Mouse (Mus musculus) forebrain, embryonic 12.5 days (tissue): ENCODE results near the gene P4hb. TPM values are rescaled to one million over a fixed set of nuclear protein-coding genes. Genes with fewer than 3 reads are reported as not detected.
"Not testable (repeated sequence)": the region's sequence is repeated elsewhere in the genome, so short reads cannot be mapped to it uniquely, and the experiment has no call there.

Experiments
- ATAC-seq: fragments of 200-750 bp; cut with Nextera tagmentation; 2 replicates; pipeline ENCODE4 v1.8.0; 2017; ENCODE audit warnings: moderate TSS enrichment; ENCODE audit not compliant: low FRiP score
- H3K27ac ChIP-seq: fragments of 300-500 bp; sonication (generic); 2 replicates; pipeline ENCODE4 v1.5.1; 2016; ENCODE audit warnings: mild to moderate bottlenecking
- H3K27me3 ChIP-seq: fragments of 300-500 bp; sonication (generic); 2 replicates; pipeline ENCODE4 v1.6.1; 2016; ENCODE audit warnings: mild to moderate bottlenecking
- H3K36me3 ChIP-seq: fragments of 300-500 bp; sonication (generic); replicated peaks from 2 replicates; pipeline ENCODE4 v1.6.1; 2016; ENCODE audit warnings: mild to moderate bottlenecking
- H3K4me1 ChIP-seq: fragments of 300-500 bp; sonication (generic); 2 replicates; pipeline ENCODE4 v1.6.1; 2016
- H3K4me2 ChIP-seq: fragments of 300-500 bp; sonication (generic); 2 replicates; pipeline ENCODE4 v1.6.1; 2016; ENCODE audit warnings: mild to moderate bottlenecking, moderate library complexity
- H3K4me3 ChIP-seq: fragments of 300-500 bp; sonication (generic); replicated peaks from 2 replicates; pipeline ENCODE4 v1.5.1; 2016; ENCODE audit warnings: mild to moderate bottlenecking
- H3K9ac ChIP-seq: fragments of 300-500 bp; sonication (generic); 2 replicates; pipeline ENCODE4 v1.6.1; 2016; ENCODE audit warnings: mild to moderate bottlenecking
- H3K9me3 ChIP-seq: fragments of 300-500 bp; sonication (generic); 2 replicates; pipeline ENCODE4 v1.6.1; 2016
- WGBS: fragments of 180-500 bp; shearing (Covaris S2); methylation state at CpG from one replicate; pipeline ENCODE4 v1.1.7; 2016; 5-methylcytosine and 5-hydroxymethylcytosine counted together
- polyA plus RNA-seq: library from polyadenylated mRNA; unstranded; fragments of >200 nt; fragmentation: Nextera tagmentation; extraction: Ambion mirVana; gene quantifications from 2 replicates; pipeline ENCODE4 v1.2.1, GENCODE M21; 2016

P4hb gene
- polyA plus RNA-seq, 1 experiment from 2014 or later = 362 TPM

DNA sequence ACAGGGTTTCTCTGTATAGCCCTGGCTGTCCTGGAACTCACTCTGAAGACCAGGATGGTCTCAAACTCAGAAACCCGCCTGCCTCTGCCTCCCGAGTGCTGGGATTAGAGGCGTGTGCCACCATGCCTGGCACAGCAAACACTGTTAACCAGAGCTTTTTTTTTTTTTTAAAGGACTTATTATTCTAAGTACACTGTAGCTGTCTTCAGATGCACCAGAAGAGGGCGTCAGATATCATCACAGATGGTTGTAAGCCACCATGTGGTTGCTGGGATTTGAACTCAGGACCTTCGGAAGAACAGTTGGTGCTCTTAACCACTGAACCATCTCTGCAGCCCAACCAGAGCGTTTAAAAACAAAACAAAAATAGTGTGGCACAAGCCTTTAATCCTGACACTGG lies 14.2 kb downstream of the P4hb start:
- H3K9ac ChIP-seq, H3K9me3 ChIP-seq, H3K27ac ChIP-seq, H3K4me1 ChIP-seq, H3K4me2 ChIP-seq, H3K27me3 ChIP-seq, ATAC-seq, H3K4me3 ChIP-seq: not testable (repeated sequence)
- H3K36me3 ChIP-seq = peaks cover 51% of the 10 kb centered on the region
- WGBS = 89% methylated on average over 6 of the region's 6 CpGs

DNA sequence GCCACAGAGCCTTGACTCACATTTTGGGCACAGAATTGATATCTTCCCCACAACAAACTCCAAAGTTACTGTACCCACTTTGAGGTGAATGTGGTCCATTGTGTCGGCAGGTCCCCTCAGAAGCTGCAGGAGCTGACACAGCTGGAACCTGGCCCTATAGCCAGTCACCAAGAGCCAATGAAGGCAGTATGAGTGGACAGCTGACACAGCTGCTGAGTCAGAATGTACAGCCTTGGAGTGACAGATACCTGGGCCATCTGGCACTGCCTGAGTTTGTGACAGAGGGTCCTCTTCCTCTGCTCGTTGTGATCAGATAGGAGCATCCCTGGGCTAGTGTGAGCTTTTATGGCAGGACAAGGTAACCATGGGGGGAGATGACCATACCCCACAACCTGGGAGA lies 17.8 kb downstream of the P4hb start:
- no peak overlapping the region for H3K4me2 ChIP-seq
- H3K9me3 ChIP-seq = peaks cover 4% of the 10 kb centered on the region; the same call in 1 of the 2 replicates
- H3K27ac ChIP-seq = no peak overlapping the region
- H3K36me3 ChIP-seq = peaks cover 15% of the 10 kb centered on the region
- H3K9ac ChIP-seq = no peak overlapping the region
- no peaks in the 10 kb centered on the region for H3K27me3 ChIP-seq
- WGBS = 71% methylated on average over 2 of the region's 2 CpGs
- ATAC-seq = no peak
- no peak overlapping the region for H3K4me3 ChIP-seq
- peaks cover 3% of the 10 kb centered on the region for H3K4me1 ChIP-seq

DNA sequence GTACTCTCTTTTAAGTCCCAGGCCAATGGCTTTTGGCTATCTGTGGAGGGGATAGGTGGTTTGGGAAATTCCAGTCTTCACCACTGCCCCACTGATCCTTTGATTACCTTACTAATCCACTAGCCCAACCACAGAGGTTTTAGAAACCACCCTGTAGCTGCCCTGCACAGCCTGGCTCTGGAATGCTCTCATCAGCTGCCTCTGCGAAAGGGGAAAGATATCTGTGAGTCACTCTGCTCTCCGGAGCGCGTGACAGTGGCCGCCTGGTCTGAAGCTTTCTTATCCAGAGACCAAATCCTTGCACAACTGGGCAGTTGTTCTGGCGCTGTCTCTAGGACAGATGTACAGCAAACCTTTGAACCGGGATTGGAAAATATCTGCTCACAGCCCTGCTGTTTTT lies 18.2 kb downstream of the P4hb start:
- WGBS = 84% methylated on average over 7 of the region's 7 CpGs
- Histone ChIP-seq H3K36me3 (peaks cover 11% of the 10 kb centered on the region), H3K9me3 (peaks cover 4% of the 10 kb centered on the region; the same call in 1 of the 2 replicates), H3K27me3 (no peaks in the 10 kb centered on the region), H3K4me2 (no peak overlapping the region), H3K4me1 (peaks cover 7% of the 10 kb centered on the region), H3K27ac (no peak overlapping the region), H3K4me3 (no peak overlapping the region), H3K9ac (no peak overlapping the region)
- no peak for ATAC-seq

DNA sequence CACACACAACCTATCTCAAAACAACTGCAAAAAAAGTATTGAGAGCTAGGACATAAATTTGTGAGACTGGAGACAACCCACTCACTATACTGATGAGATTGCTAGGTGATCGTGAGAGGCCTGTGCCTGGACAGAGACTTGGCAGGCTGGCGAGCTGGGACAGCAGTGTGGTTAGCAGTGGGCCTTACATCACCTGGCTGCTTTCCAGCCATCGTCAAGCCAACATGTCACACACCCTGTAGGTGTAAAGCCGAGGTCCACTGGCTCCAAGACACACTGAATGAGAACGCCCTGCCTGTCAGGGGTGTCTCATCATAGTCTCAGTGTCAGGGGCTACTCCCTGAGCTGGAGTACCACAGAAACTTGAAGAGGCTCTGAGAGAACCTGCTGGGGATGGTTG lies 20.3 kb downstream of the P4hb start:
- Histone ChIP-seq H3K4me1 (peaks cover 21% of the 10 kb centered on the region), H3K4me3 (no peak overlapping the region), H3K9me3 (peaks cover 4% of the 10 kb centered on the region; the same call in 1 of the 2 replicates), H3K27me3 (no peaks in the 10 kb centered on the region), H3K9ac (no peak overlapping the region), H3K4me2 (no peak overlapping the region), H3K27ac (no peak overlapping the region), H3K36me3 (no peaks in the 10 kb centered on the region)
- no peak for ATAC-seq
- WGBS = 79% methylated on average over 5 of the region's 5 CpGs

DNA sequence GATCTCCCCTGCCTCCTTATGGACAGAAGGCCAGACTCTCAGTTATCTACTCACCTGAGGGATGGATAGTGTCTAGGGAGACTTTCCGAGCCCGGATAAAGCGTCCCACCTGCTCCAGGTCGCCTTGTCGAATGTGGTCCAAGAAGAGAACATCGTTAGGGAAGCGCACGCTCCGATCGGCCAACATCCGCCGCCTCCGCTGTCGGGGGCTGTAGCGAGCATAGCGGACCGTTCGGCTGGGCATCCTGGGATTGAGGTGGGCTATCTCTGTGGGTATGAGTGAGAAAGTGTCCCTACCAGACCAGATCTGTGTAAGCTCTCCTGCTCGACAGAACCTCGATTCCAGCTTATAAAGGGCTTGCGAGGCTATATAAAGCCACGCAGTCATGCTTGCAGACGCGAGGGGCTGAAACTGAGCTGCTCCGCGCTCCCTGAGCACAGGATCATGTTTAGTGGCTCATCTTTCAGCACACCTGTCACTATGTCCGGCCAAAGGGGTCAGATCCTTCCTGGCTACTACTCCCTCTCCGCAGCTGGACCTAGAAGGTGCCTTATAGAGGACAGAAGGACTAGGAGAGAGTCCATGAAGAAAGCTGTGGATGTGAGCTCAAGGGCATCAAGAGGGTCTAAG lies 22.1 kb downstream of the P4hb start, which contains the start of gene Ppp1r27:
TSS of gene Ppp1r27 (minus strand) at position 323 of the 631 bp plus-strand sequence.
- Histone ChIP-seq H3K9ac (peak within 1 kb of the TSS; percentile 99), H3K4me2 (peak within 1 kb of the TSS; percentile 76), H3K27ac (peak within 1 kb of the TSS; percentile 63; the same call in 1 of the 2 replicates), H3K9me3 (no peaks in the 10 kb centered on the region), H3K27me3 (no peaks in the 10 kb centered on the region), H3K36me3 (no peaks in the 10 kb centered on the region), H3K4me3 (peak within 1 kb of the TSS; percentile 98), H3K4me1 (peaks cover 27% of the 10 kb centered on the region)
- 96% methylated on average over 28 of the region's 28 CpGs for WGBS
- no peak for ATAC-seq

DNA sequence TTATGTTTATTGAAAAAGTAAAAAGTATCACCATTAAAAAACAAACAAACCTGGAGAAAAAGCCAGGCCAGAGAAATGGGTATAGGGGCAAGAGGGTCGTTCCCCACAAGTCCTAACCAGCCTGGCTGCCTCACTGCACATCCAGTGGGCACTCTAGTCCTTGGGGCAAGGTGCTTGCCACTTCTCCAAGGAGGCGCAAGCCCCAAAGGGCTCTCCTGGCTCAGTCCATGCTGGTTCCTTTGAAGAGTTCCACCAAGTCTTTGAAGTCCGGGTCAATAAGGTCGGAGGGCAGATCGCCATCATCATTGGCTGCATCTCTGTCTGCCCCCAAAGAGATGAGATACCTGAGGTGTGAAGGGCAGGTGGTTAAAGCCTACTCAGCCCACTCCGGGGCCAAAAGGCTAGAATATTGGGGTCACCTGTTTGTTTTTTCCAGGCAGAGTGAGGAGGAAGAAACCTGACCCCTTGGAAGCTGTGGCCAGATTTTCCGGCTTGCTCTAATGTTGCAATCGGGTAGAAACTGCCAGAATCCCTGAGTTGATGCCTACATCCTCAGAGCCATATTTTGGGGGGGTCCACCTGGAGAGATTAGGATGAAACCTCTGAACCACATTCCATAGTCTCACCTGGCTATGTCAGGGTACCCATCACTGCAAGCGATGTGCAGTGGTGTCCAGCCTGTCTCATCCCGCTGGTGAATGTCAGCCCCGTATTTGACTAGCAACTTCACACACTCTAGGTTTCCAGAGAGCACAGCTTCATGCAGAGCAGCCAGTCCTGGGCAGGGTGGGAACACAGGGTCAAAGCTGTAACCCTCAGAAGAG lies 22.9 kb downstream of the P4hb start:
- Histone ChIP-seq H3K27ac (peak overlapping the region; percentile 63; the same call in 1 of the 2 replicates), H3K27me3 (no peaks in the 10 kb centered on the region), H3K9ac (peak overlapping the region; percentile 99), H3K4me3 (peak overlapping the region; percentile 98), H3K9me3 (no peaks in the 10 kb centered on the region), H3K4me1 (peaks cover 27% of the 10 kb centered on the region), H3K4me2 (peak overlapping the region; percentile 76), H3K36me3 (no peaks in the 10 kb centered on the region)
- 72% methylated on average over 11 of the region's 11 CpGs for WGBS
- peak; percentile 61 for ATAC-seq

DNA sequence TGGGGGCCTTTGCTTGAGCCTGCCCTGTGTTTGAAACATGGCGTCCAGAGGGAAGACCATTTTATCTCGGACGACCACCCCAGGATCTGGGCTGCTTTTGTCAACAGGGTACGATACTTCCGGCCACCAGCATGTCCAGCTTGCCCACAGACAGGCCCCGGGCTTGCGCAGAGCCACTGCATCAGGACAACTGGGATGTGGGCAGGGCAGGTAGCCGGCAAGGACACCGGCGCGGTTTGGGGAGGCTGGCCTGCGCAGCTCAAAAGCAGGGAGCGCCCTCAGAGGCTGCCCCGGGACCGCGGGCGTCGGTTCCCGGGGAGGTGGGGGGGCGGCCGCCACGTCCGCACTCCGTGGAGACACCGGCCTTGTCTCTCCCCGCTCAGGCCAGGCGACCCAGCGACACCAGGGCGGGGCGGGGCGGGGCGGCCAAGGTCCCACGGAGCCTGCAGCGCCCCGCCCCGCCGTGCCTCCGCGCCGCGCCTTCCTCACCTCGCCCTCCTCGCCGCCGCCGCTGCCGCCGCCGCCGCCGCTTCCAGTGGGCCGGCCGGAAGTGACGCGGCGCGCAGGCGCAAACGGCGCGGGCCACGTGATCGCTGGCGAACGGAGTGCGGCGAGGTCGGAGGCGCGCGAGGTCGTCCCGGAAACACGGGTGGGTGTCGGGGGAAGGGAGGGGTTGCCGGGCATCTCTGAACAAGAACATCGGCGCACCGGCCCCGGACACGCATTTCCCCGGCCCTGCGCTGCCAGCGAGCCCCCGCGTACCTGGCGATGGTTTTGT lies 23.7 kb downstream of the P4hb start, which contains the start of gene Mcrip1:
TSS of gene Mcrip1 (minus strand) at position 560 of the 778 bp plus-strand sequence.
- Histone ChIP-seq H3K27me3 (no peaks in the 10 kb centered on the region), H3K27ac (peak within 1 kb of the TSS; percentile 88), H3K4me3 (peak within 1 kb of the TSS; percentile 98), H3K4me2 (peak within 1 kb of the TSS; percentile 76), H3K36me3 (peaks cover 6% of the 10 kb centered on the region), H3K9me3 (no peaks in the 10 kb centered on the region), H3K9ac (peak within 1 kb of the TSS; percentile 99), H3K4me1 (peaks cover 27% of the 10 kb centered on the region)
- peak; percentile 90 for ATAC-seq
- 2% methylated on average over 77 of the region's 87 CpGs for WGBS

DNA sequence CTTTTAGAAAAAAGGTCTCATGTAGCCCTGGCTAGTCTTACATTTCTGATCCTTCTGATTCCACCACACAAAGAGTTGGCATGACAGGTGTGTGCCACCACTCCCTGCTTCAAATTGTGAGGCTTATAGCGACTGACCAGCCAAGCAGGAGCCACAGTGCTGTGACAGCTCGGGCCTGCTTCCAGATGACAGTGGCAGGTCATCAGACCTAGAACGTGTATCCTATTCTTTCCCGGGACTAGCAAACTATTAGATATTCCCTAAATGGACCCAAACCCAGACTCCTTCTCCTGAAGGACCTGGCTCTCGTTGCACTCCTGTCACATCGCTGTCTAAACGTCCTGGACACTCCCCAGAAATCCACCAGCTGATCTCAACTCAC lies 24.3 kb downstream of the P4hb start:
- Histone ChIP-seq H3K4me3 (peak overlapping the region; percentile 98), H3K36me3 (peaks cover 12% of the 10 kb centered on the region), H3K9ac (peak overlapping the region; percentile 99), H3K9me3 (no peaks in the 10 kb centered on the region), H3K27me3 (no peaks in the 10 kb centered on the region), H3K27ac (peak overlapping the region; percentile 88; the same call in 1 of the 2 replicates), H3K4me1 (peaks cover 27% of the 10 kb centered on the region), H3K4me2 (peak overlapping the region; percentile 76)
- WGBS = 27% methylated on average over 7 of the region's 7 CpGs
- no peak for ATAC-seq

DNA sequence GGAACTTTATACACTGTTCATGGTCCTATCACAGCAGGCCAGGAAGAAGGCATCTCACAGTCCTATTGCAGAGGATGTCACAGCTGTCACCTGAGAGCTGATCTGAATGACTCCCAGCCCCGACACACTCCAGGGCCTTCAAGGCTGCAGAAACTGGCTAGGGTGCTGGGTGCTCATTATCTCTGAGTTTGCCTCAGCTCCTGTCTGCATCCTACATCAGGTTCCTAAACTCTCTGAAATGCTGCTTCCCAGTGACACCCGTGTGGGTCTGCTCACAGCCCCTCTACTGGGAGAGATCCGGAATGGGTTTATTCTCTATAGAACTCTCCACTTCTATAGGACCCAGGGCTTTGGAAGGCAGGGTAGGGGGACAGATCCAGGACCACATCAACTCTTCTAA lies 24.8 kb downstream of the P4hb start:
- H3K27ac ChIP-seq = no peak overlapping the region
- peaks cover 27% of the 10 kb centered on the region for H3K4me1 ChIP-seq
- H3K9me3 ChIP-seq = no peaks in the 10 kb centered on the region
- H3K36me3 ChIP-seq = peaks cover 18% of the 10 kb centered on the region
- WGBS = 82% methylated on average over 3 of the region's 3 CpGs
- H3K4me2 ChIP-seq = peak overlapping the region; percentile 76
- no peak for ATAC-seq
- H3K9ac ChIP-seq = peak overlapping the region; percentile 99
- no peaks in the 10 kb centered on the region for H3K27me3 ChIP-seq
- peak overlapping the region; percentile 98 for H3K4me3 ChIP-seq

DNA sequence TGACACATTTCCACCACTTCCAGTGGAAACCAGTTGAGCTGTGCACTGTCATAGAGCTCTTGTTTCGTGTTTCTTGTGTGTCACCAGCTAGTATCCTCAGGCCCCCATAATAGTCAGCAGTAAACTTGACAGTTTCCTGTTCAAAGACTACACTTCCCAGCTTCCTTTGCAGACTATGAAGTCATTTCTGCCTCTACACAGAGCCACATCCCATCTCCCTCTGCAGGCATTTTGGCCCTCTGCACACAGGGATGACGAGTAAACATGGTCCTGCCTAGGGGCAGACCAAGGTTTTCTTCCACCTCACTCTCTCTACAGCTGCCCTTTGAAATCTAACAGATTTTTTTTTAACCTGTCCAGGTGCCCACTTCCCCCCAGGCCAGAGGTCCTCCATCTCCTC lies 25.6 kb downstream of the P4hb start:
- H3K9me3 ChIP-seq = no peaks in the 10 kb centered on the region
- ATAC-seq = no peak
- peaks cover 27% of the 10 kb centered on the region for H3K4me1 ChIP-seq
- no peak overlapping the region for H3K27ac ChIP-seq
- H3K27me3 ChIP-seq = no peaks in the 10 kb centered on the region
- no peak overlapping the region for H3K4me2 ChIP-seq
- H3K9ac ChIP-seq = peak overlapping the region; percentile 40; the same call in 1 of the 2 replicates
- no peak overlapping the region for H3K4me3 ChIP-seq
- WGBS = 63% methylated on average over 2 of the region's 2 CpGs
- H3K36me3 ChIP-seq = peaks cover 25% of the 10 kb centered on the region

DNA sequence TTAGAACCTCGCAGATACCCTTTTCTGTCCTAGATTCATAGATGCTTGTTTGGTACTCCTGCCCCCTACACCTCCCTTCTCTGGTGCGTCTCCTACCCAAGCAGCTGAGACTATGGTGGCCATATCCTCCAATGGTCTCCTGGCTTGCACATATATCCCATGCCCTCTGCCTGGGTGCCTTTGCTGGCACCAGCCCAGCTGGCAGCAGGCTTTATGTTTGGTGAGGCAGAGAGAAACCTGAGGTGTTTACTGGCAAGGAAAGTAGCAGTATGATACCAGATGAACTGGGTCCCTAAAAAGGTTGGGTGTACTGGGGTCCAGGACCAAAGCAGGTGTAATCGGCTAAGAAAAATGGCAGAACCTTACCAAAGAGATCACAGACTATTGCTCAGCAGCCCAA lies 27.1 kb downstream of the P4hb start:
- 93% methylated on average over 3 of the region's 3 CpGs for WGBS
- H3K4me1 ChIP-seq = peaks cover 27% of the 10 kb centered on the region
- no peaks in the 10 kb centered on the region for H3K9me3 ChIP-seq
- peaks cover 37% of the 10 kb centered on the region for H3K36me3 ChIP-seq
- H3K4me2 ChIP-seq = no peak overlapping the region
- no peak overlapping the region for H3K27ac ChIP-seq
- H3K27me3 ChIP-seq = no peaks in the 10 kb centered on the region
- H3K4me3 ChIP-seq = no peak overlapping the region
- ATAC-seq = no peak
- H3K9ac ChIP-seq = no peak overlapping the region

DNA sequence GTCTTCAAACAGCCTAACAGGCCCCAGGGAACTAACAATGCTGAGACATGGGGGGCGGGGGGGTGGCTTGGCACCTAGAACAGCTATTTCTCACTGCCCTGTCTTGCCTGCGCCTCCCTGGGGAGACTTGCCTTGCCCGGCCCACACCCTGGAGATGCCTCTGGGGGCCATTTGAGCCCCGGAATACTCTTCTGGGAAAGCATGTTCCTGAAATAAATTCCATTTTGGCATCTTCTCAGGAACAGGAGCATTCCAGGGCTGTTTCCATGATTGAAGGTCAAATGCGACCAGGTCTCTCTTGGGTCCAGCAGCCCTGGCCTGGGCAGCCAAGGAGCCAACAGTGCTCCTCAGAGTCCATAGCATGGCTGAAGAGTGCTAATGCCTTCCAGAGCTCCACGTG lies 30.7 kb downstream of the P4hb start:
- Histone ChIP-seq H3K36me3 (peaks cover 37% of the 10 kb centered on the region), H3K9ac (no peak overlapping the region), H3K4me3 (no peak overlapping the region), H3K9me3 (no peaks in the 10 kb centered on the region), H3K4me1 (peaks cover 23% of the 10 kb centered on the region), H3K27ac (no peak overlapping the region), H3K4me2 (no peak overlapping the region), H3K27me3 (no peaks in the 10 kb centered on the region; the same call in 1 of the 2 replicates)
- ATAC-seq = no peak
- WGBS = 85% methylated on average over 6 of the region's 6 CpGs
